Mouse (Mus musculus) cerebellum, postnatal 4 days (tissue): ENCODE data around the gene Morc3.

Experiments used
- DNase-seq, 2 experiments: peaks; one replicate each; pipeline ENCODE4 v3.0.0; 2022; ENCODE audit warnings: low spot score in 2 of 2, mixed read lengths in 1 of 2

Gene Morc3

GRCm38 (mm10) chr16:93920673-93921072, 88.8 kb downstream of the Morc3 start:
- DNase-seq: no peak

- no peak for DNase-seq
These were observed 91.0 kb downstream of the Morc3 start for GRCm38 (mm10) chr16:93922835-93923389.

GRCm38 (mm10) chr16:93923788-93924187, 91.9 kb downstream of the Morc3 start:
- DNase-seq: no peak
